Mouse (Mus musculus): ENCODE results near the gene Mettl26. TPM values are rescaled to one million over a fixed set of nuclear protein-coding genes. Genes with fewer than 3 reads are reported as not detected.

Mettl26 gene
- polyA plus RNA-seq, 1 experiment from 2014 or later: 45.7 TPM

DNA sequence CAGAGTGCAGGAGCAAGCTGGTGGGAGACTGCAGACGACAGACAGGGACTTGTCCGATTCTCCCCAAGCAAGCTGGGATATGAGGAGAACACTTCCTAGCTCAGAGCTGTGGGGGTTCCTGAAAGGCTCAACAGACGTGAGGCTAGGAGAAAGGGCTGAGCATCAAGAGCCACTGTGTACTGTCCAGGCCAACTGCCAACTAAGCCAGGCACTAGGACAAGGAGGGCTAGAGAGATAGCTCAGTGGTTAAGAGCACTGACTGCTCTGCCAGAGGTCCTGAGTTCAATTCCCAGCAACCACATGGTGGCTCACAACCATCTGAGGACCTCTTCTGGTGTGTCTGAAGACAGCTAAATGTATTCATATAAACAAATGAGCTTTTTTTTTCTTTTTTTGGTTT lies 32.4 kb upstream of the Mettl26 start:
- H3K36me3 ChIP-seq (ENCODE audit: insufficient read depth): peaks cover 54% of the 10 kb centered on the region
- 75% methylated on average over 3 of the region's 3 CpGs for WGBS

GRCm38 (mm10) chr17:25843122-25843521 lies 31.8 kb upstream of the Mettl26 start:
- no peaks in the 10 kb centered on the region for H3K27me3 ChIP-seq (ENCODE audit: insufficient read depth, low read length)
- H3K4me3 ChIP-seq (ENCODE audit: low read depth, low read length): peak overlapping the region; percentile 85
- H3K9me3 ChIP-seq (ENCODE audit: low read depth, low read length): no peaks in the 10 kb centered on the region
- TF ChIP-seq CTCF (IDR thresholded peaks at IDR 0.05; ENCODE audit: low read depth): no peak
- no peak for ATAC-seq (ENCODE audit: insufficient read depth)
- 86% methylated on average over 4 of the region's 4 CpGs for WGBS
- H3K9ac ChIP-seq: peak overlapping the region; percentile 82
- peaks cover 54% of the 10 kb centered on the region for H3K36me3 ChIP-seq (ENCODE audit: insufficient read depth)
- no peak for DNase-seq
- no peak overlapping the region for H3K27ac ChIP-seq (ENCODE audit: low read depth)
- peak overlapping the region; percentile 91 for H3K4me2 ChIP-seq
- peaks cover 9% of the 10 kb centered on the region for H3K4me1 ChIP-seq (ENCODE audit: insufficient read depth)

More for the DNA sequence above, 32.4 kb upstream of the Mettl26 start:
- H3K4me2 ChIP-seq: no peak overlapping the region
- no peak overlapping the region for H3K9ac ChIP-seq
- no peak overlapping the region for H3K27ac ChIP-seq (ENCODE audit: low read depth)
- DNase-seq (no peak), ATAC-seq (ENCODE audit: insufficient read depth) (no peak)
- peaks cover 9% of the 10 kb centered on the region for H3K4me1 ChIP-seq (ENCODE audit: insufficient read depth)
- no peak overlapping the region for H3K4me3 ChIP-seq (ENCODE audit: low read depth, low read length)
- H3K27me3 ChIP-seq (ENCODE audit: insufficient read depth, low read length): no peaks in the 10 kb centered on the region
- TF ChIP-seq CTCF (IDR thresholded peaks at IDR 0.05; ENCODE audit: low read depth): no peak
- H3K9me3 ChIP-seq (ENCODE audit: low read depth, low read length): no peaks in the 10 kb centered on the region

DNA sequence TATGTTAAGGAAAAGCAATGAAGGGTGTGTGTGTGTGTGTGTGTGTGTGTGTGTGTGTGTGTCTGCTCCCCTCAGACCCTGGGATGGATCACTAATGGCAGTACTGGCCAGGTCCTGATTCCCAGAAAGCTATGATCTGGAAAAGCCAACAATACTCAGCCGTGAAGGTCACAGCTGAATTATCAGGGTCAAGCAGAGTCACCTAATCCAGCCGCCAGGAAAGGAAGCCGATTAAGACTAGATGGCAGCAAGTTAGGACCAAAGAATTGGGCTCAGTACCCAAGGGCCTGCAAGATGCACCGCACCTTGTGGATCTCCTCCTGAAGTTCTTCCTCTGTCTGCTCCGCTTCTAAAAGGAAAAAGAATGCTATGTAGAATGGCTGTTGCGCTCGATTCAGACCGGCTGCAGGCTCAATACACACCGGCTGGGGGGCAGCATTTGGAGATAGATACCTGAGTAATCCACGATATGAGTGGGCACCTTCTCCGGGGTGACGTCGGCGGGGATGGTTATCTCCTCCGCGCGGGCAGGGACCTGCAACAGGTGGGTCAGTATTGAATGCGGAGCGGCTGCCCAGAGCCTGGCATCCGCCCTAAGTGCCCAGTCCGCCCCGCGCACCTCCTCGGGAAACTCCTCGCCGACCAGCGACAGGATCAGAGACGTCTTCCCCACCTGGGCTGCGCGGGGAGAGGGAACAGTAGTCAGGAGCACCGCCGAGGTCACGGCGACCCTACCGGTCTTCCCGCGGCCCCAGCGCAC lies 31.1 kb upstream of the Mettl26 start:
- Histone ChIP-seq H3K27me3 (ENCODE audit: insufficient read depth, low read length) (no peaks in the 10 kb centered on the region), H3K4me3 (ENCODE audit: low read depth, low read length) (peak overlapping the region; percentile 85), H3K9ac (peak overlapping the region; percentile 82), H3K4me1 (ENCODE audit: insufficient read depth) (peaks cover 9% of the 10 kb centered on the region), H3K4me2 (peak overlapping the region; percentile 91), H3K9me3 (ENCODE audit: low read depth, low read length) (no peaks in the 10 kb centered on the region), H3K27ac (ENCODE audit: low read depth) (peak overlapping the region; percentile 72), H3K36me3 (ENCODE audit: insufficient read depth) (peaks cover 55% of the 10 kb centered on the region)
- DNase-seq: no peak
- WGBS: 3% methylated on average over 38 of the region's 38 CpGs
- ATAC-seq (ENCODE audit: insufficient read depth): peak; percentile 8; the same call in 1 of the 2 replicates
- no peak for TF ChIP-seq CTCF (IDR thresholded peaks at IDR 0.05; ENCODE audit: low read depth)

DNA sequence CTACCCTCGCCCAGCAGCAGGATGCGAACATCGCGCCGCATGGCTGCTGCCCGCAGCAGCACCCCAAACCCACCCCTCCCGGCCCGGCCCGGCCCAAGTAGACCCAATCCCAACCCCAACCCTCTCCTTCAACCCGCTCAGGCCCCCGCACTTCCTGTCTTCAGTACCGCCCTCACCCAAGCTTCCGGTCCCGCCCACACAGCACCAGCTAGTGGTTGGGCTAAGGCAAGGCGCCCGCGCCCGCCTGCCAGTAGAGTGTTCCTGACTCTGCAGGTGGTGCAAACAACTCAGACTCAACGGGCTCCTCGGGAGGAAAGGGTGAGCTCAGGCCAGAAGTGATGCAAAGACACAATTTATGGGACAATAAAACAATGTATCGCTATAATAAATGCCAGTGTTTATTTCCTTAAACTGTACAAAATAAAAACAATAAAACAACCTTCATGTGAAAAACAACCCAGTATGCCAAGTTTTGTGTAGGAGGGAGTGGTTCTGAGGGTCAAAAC lies 30.4 kb upstream of the Mettl26 start, which contains the start of gene Rhot2:
Rhot2 (minus strand) TSS at position 456 of the 506 bp plus-strand sequence.
- 1% methylated on average over 21 of the region's 21 CpGs for WGBS
- H3K27me3 ChIP-seq (ENCODE audit: insufficient read depth, low read length): no peaks in the 10 kb centered on the region
- H3K9me3 ChIP-seq (ENCODE audit: low read depth, low read length): no peaks in the 10 kb centered on the region
- H3K27ac ChIP-seq (ENCODE audit: low read depth): peak within 1 kb of the TSS; percentile 72
- peak; percentile 97 for ATAC-seq (ENCODE audit: insufficient read depth)
- peak within 1 kb of the TSS; percentile 82 for H3K9ac ChIP-seq
- H3K4me1 ChIP-seq (ENCODE audit: insufficient read depth): peaks cover 9% of the 10 kb centered on the region
- peak; percentile 97 for DNase-seq
- peaks cover 55% of the 10 kb centered on the region for H3K36me3 ChIP-seq (ENCODE audit: insufficient read depth)
- peak within 1 kb of the TSS; percentile 85 for H3K4me3 ChIP-seq (ENCODE audit: low read depth, low read length)
- TF ChIP-seq CTCF (IDR thresholded peaks at IDR 0.05; ENCODE audit: low read depth): peak; percentile 80
- H3K4me2 ChIP-seq: peak within 1 kb of the TSS; percentile 91

- Histone ChIP-seq H3K9ac (peak overlapping the region; percentile 81; the same call in 1 of the 2 replicates), H3K4me1 (ENCODE audit: insufficient read depth) (0 out of 2 replicates have a peak, but pooled peaks cover 5% of the 10 kb centered on the region), H3K4me2 (peak overlapping the region; percentile 93), H3K27ac (ENCODE audit: low read depth) (no peak overlapping the region), H3K9me3 (ENCODE audit: low read depth, low read length) (no peaks in the 10 kb centered on the region), H3K36me3 (ENCODE audit: insufficient read depth) (peaks cover 2% of the 10 kb centered on the region; the same call in 1 of the 2 replicates), H3K4me3 (ENCODE audit: low read depth, low read length) (peak overlapping the region; percentile 67), H3K27me3 (ENCODE audit: insufficient read depth, low read length) (no peaks in the 10 kb centered on the region)
- TF ChIP-seq CTCF (IDR thresholded peaks at IDR 0.05; ENCODE audit: low read depth): no peak
- DNase-seq (no peak), ATAC-seq (ENCODE audit: insufficient read depth) (0 out of 2 replicates have a peak, but pooled peaks have one; percentile 1)
- WGBS: 88% methylated on average over 6 of the region's 6 CpGs
These were observed 14.6 kb upstream of the Mettl26 start for GRCm38 (mm10) chr17:25860229-25860628.

DNA sequence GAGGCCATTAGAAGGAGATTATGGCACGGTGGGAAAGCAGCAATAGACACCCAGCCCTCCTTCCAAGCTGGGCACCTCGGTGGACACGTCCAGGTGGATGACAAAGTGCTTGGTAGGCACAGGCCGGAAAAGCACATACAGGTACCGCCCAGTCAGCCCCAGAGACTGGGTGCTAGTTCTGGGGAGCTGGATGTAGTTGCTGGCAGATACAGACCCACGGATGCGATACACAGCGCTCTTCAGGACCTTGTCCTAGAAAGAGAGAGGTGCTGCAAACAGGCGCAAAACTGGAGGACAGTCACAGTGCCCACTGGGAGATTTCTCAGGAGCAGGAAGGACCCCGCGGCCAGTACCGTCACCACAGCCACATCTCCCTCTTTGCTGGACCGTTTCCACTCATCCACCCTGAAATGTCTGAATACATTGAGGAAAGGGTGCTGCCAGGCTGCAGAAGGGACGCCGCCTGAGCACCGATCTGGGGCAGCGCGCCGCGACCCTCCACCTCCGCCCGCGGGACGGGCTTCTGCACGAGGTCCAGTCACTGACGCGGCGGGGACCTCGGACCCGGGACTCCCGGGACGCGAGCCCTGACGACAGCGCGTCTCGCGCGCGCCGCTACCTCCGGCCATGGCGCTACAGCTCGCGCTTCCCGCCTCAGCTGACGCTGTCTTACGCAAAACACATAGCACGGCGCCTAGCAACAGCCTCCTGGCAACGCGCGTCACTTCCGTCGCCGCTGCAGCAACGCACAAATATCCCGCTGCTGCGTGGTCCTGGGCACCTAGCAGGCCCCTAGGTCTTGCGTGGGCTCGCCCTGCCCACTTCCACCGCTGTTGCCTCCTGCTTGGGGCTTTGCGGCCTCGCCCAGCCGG lies 13.8 kb upstream of the Mettl26 start, which contains the start of gene Wdr90:
Wdr90 (minus strand) TSS at position 670 of the 872 bp plus-strand sequence.
- Histone ChIP-seq H3K36me3 (ENCODE audit: insufficient read depth) (no peaks in the 10 kb centered on the region; the same call in 1 of the 2 replicates), H3K27ac (ENCODE audit: low read depth) (peak within 1 kb of the TSS; percentile 71), H3K9me3 (ENCODE audit: low read depth, low read length) (no peaks in the 10 kb centered on the region), H3K4me3 (ENCODE audit: low read depth, low read length) (peak within 1 kb of the TSS; percentile 67), H3K9ac (peak within 1 kb of the TSS; percentile 81), H3K27me3 (ENCODE audit: insufficient read depth, low read length) (no peaks in the 10 kb centered on the region), H3K4me2 (peak within 1 kb of the TSS; percentile 93), H3K4me1 (ENCODE audit: insufficient read depth) (0 out of 2 replicates have a peak, but pooled peaks cover 5% of the 10 kb centered on the region)
- DNase-seq (peak; percentile 97), ATAC-seq (ENCODE audit: insufficient read depth) (peak; percentile 95)
- 4% methylated on average over 65 of the region's 65 CpGs for WGBS
- TF ChIP-seq CTCF (IDR thresholded peaks at IDR 0.05; ENCODE audit: low read depth): no peak; the same call in 1 of the 2 replicates
